Comparison of ENCODE assay signal across 30 mouse cellular contexts in the genomic region with DNA sequence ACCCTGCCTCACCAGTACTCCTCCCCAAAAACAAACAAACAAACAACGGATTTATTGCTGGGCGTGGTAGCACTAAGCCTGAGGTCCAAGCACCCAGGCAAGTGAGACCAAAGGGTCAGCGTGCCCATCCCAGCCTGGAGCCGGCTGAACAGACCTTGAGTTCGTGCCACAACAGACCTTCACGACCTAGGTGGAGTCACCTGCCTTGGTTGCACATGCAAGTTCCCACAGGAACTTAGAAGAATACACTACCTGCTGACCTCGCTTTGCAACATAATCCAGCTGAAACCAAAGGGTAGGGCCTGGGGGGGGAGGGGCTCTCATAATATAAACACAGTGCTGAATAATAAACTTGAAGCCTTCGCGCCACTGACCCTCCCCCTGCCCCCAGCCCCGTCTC. TPM values are rescaled to one million over a fixed set of nuclear protein-coding genes. Genes with fewer than 3 reads are reported as not detected.
DNase-seq lines count a peak whose midpoint lies in the region; ATAC-seq and TF ChIP-seq lines count a peak whose summit lies in the region.
"Had no signal": no experiment of that assay in that cellular context is flagged by ENCODE, and none has a peak within 500 bp of the region (broad histone marks: within the 10 kb centered on the region; RNA-seq: fewer than 3 reads in every experiment).

No protein-coding gene starts in this region.

- WGBS in heart, adult 2 months = 73% methylated on average over 10 of the region's 10 CpGs
- 77% methylated on average over 10 of the region's 10 CpGs for WGBS in heart, embryonic 14.5 days

- no peaks in the 10 kb centered on the region; the same call in 1 of the 2 replicates for H3K79me2 ChIP-seq in heart, adult 2 months (replicated peaks; ENCODE audit: control insufficient read depth, insufficient read depth, low read length)

- H3K4me2 ChIP-seq in heart, embryonic 14.5 days (ENCODE audit: low read length) = peak overlapping the region; percentile 19; the same call in 1 of the 2 replicates
- H3K4me2 ChIP-seq: embryonic facial prominence, embryonic 12.5 days; hindbrain, embryonic 13.5 days; midbrain, embryonic 13.5 days; neural tube, embryonic 13.5 days had no signal

- no peak overlapping the region for H3K9ac ChIP-seq in heart, adult 2 months (ENCODE audit: low read depth, low read length)
- H3K9ac ChIP-seq in heart, embryonic 14.5 days (ENCODE audit: low read length) = no peak overlapping the region
- H3K9ac ChIP-seq: embryonic facial prominence, embryonic 12.5 days; forebrain, postnatal 0 days; hindbrain, embryonic 13.5 days; liver, embryonic 14.5 days; midbrain, embryonic 13.5 days; neural tube, embryonic 13.5 days had no signal

- no peak overlapping the region for H3K4me3 ChIP-seq in heart, adult 2 months
- no peak overlapping the region for H3K4me3 ChIP-seq in heart, embryonic 14.5 days (ENCODE audit: control insufficient read depth in 1 of 2, insufficient read depth in 1 of 2, low read depth in 1 of 2, low read length in 2 of 2)
- H3K4me3 ChIP-seq: embryonic facial prominence, embryonic 12.5 days; forebrain, embryonic 10.5 days; hindbrain, embryonic 13.5 days; midbrain, embryonic 13.5 days; neural tube, embryonic 13.5 days had no signal

- no peak for TF ChIP-seq POLR2A in heart, adult 2 months (IDR thresholded peaks at IDR 0.05; ENCODE audit: insufficient read depth, low read depth, low read length)

- TF ChIP-seq CTCF in heart, adult 2 months (IDR thresholded peaks at IDR 0.05) = no peak

- no peak for ATAC-seq in heart, embryonic 14.5 days (ENCODE audit: insufficient number of reproducible peaks, insufficient read depth, low FRiP score, low read depth)
- ATAC-seq: forebrain, postnatal 0 days; intestine, embryonic 16.5 days; midbrain, embryonic 13.5 days had no signal

- H3K4me1 ChIP-seq in heart, adult 2 months (ENCODE audit: control insufficient read depth, insufficient read depth, low read length) = peaks cover 3% of the 10 kb centered on the region; the same call in 1 of the 2 replicates
- H3K4me1 ChIP-seq in heart, embryonic 14.5 days (ENCODE audit: control insufficient read depth in 2 of 2, insufficient read depth in 2 of 2, low read length in 2 of 2) = peaks cover 13 to 27% of the 10 kb centered on the region in 2 experiments
- H3K4me1 ChIP-seq: embryonic facial prominence, embryonic 12.5 days; forebrain, embryonic 10.5 days; hindbrain, embryonic 13.5 days; midbrain, embryonic 13.5 days; neural tube, embryonic 13.5 days had no signal

- no peaks in the 10 kb centered on the region for H3K27me3 ChIP-seq in heart, adult 2 months (ENCODE audit: control insufficient read depth, insufficient read depth, low read length)
- no peaks in the 10 kb centered on the region for H3K27me3 ChIP-seq in heart, embryonic 14.5 days (ENCODE audit: control insufficient read depth, insufficient read depth, low read length)
- H3K27me3 ChIP-seq: embryonic facial prominence, embryonic 12.5 days; hindbrain, embryonic 13.5 days; midbrain, embryonic 13.5 days; neural tube, embryonic 13.5 days had no signal

- intact Hi-C loops in heart, adult 2 months (cut with DNase I) = loop anchor here (5.0 kb wide), 1 partner anchor 52 kb away; no protein-coding TSS in a partner anchor
- intact Hi-C loops in heart, postnatal 25 days (cut with DNase I) = no loop called here

- no peaks in the 10 kb centered on the region for H3K9me3 ChIP-seq in heart, embryonic 14.5 days (ENCODE audit: control insufficient read depth, low read length)
- H3K9me3 ChIP-seq: embryonic facial prominence, embryonic 12.5 days; forebrain, embryonic 10.5 days; G1E; hindbrain, embryonic 13.5 days; midbrain, embryonic 13.5 days; neural tube, embryonic 13.5 days had no signal

- H3K36me3 ChIP-seq in heart, adult 2 months (ENCODE audit: control insufficient read depth, insufficient read depth, low read length) = peaks cover 2% of the 10 kb centered on the region; the same call in 1 of the 2 replicates
- H3K36me3 ChIP-seq in heart, embryonic 14.5 days (ENCODE audit: control insufficient read depth, insufficient read depth, low read length) = no peaks in the 10 kb centered on the region
- H3K36me3 ChIP-seq: embryonic facial prominence, embryonic 12.5 days; forebrain, embryonic 10.5 days; G1E; hindbrain, embryonic 13.5 days; midbrain, embryonic 13.5 days; neural tube, embryonic 13.5 days had no signal

- no peak for DNase-seq in heart, adult 2 months
- no peak for DNase-seq in heart, adult 8-10 months (ENCODE audit: low spot score)
- DNase-seq in heart, postnatal 25 days (ENCODE audit: low spot score) = no peak
- DNase-seq in R1 (ENCODE audit: low read depth, low spot score) = peak; percentile 91
- DNase-seq in kidney, postnatal 25 days = no peak
- DNase-seq in adrenal gland, adult 2 months = no peak
- DNase-seq: adrenal gland, postnatal 25 days; cerebellum, adult 11-12 months; cerebellum, adult 9-11 months; embryo, embryonic 11 days; forebrain, postnatal 0 days; kidney, adult 8-10 months; liver; lung, adult 2 months; lung, postnatal 10 days; right cerebral cortex, postnatal 4 days; thymus, adult 18-20 months; thymus, postnatal 25 days had no signal

- TF ChIP-seq EP300 in heart, adult 2 months (IDR thresholded peaks at IDR 0.05; ENCODE audit: insufficient read depth, low read depth, low read length) = no peak

- peak overlapping the region; percentile 88 for H3K27ac ChIP-seq in heart, adult 2 months
- H3K27ac ChIP-seq in heart, embryonic 14.5 days (replicated peaks in 1 of 2; ENCODE audit: control insufficient read depth in 1 of 2, insufficient read depth in 1 of 2, low read depth in 2 of 2, low read length in 2 of 2) = peak overlapping the region; percentile 21 to 95; a peak in 3 of 4 replicates
- H3K27ac ChIP-seq: embryonic facial prominence, embryonic 12.5 days; forebrain, embryonic 10.5 days; hindbrain, embryonic 13.5 days; kidney, postnatal 0 days; liver, embryonic 14.5 days; macrophage; midbrain, embryonic 13.5 days; neural tube, embryonic 13.5 days; stomach, postnatal 0 days had no signal

RNA-seq across cellular contexts. Expression of a gene that starts 29.3 kb away (rescaled TPM):
- total RNA-seq in heart, adult 2 months (2021) = 100 to 1,000 TPM; 177 to 197 TPM
- 32.2 and 73.2 TPM in 2 replicates for polyA plus RNA-seq in heart, adult 2 months (2012; rRNA removed)
- 100 to 1,000 TPM; 186 to 210 (median 200) TPM for total RNA-seq in heart, adult 8-10 months (2022)
- 73.9 and 78.5 TPM in 2 replicates for polyA plus RNA-seq in heart, embryonic 14.5 days (2014; fragmentation: Nextera tagmentation; extraction: Ambion mirVana)
- total RNA-seq in heart, postnatal 25 days (2021) = 100 to 1,000 TPM; 164 to 192 TPM
- 100 to 1,000 TPM in 1 of 2 experiments, 10 to 100 TPM in 1; 98.9 to 153 TPM for total RNA-seq in adrenal gland, adult 2 months (2021)
- polyA plus RNA-seq in adrenal gland, adult 2 months (2012; rRNA removed) = 2.7 and 2.9 TPM in 2 replicates
